Mouse (Mus musculus) thymus, adult 18-20 months (tissue): ENCODE measurements around the gene Trdn.

Experiments
- DNase-seq, 2 experiments: peaks; one replicate each; pipeline ENCODE4 v3.0.0; 2022; ENCODE audit warnings: mixed read lengths in 2 of 2

Gene Trdn

GRCm38 (mm10) chr10:33375474-33376029 is 295.2 kb downstream of the Trdn start:
- no peak for DNase-seq
